Mouse (Mus musculus) pancreas, adult 10 weeks (tissue): Measurements from ENCODE around the gene Nr4a2. TPM values are rescaled to one million over a fixed set of nuclear protein-coding genes. Genes with fewer than 3 reads are reported as not detected.

Experiments used
- polyA plus RNA-seq: library from polyadenylated mRNA; stranded (reverse); fragments of 350-450 nt; fragmentation: Illumina TruSeq; extraction: RNeasy Lipid Tissue Mini Kit (QIAGEN cat#74804); gene quantifications from one replicate; pipeline ENCODE4 v1.2.3, GENCODE M21; 2015; ENCODE audit warnings: low read depth, low replicate concordance; ENCODE audit not compliant: insufficient read depth

Nr4a2 gene
- 3.0 TPM for polyA plus RNA-seq

GRCm38 (mm10) chr2:57123991-57124840 is at the start of gene Nr4a2:
Gene Nr4a2, minus strand, starts transcription at chr2:57124003.

Other genes with a start within 250 kb of the Nr4a2 start
- gene Gpd2, start 113.6 kb upstream of the Nr4a2 start, polyA plus RNA-seq, result 4.2 TPM